Mouse (Mus musculus) kidney, adult 2 months (tissue): ENCODE measurements around the gene Relch. TPM values are rescaled to one million over a fixed set of nuclear protein-coding genes. Genes with fewer than 3 reads are reported as not detected.
A peak's percentile ranks its signal among the peaks of the same experiment; 100 is the strongest.

Source experiments
- DNase-seq: peaks from one replicate; pipeline ENCODE4 v3.0.0; 2021
- H3K27ac ChIP-seq: fragments of 200-500 bp; 2 replicates; pipeline ENCODE4 v1.5.1; 2012; ENCODE audit warnings: low read depth, low read length, control low read depth, inconsistent platforms; ENCODE audit not compliant: insufficient read depth
- H3K27me3 ChIP-seq: fragments of 200-500 bp; replicated peaks from 2 replicates; pipeline ENCODE4 v1.6.1; 2012; ENCODE audit warnings: mild to moderate bottlenecking, moderate library complexity, low read length, inconsistent platforms; ENCODE audit not compliant: control insufficient read depth, insufficient read depth
- H3K36me3 ChIP-seq: fragments of 200-500 bp; 2 replicates; pipeline ENCODE4 v1.6.1; 2012; ENCODE audit warnings: mild to moderate bottlenecking, moderate library complexity, low read length, inconsistent platforms; ENCODE audit not compliant: control insufficient read depth, insufficient read depth
- H3K4me1 ChIP-seq: fragments of 200-500 bp; 2 replicates; pipeline ENCODE4 v1.6.1; 2011; ENCODE audit warnings: low read length; ENCODE audit not compliant: control insufficient read depth, insufficient read depth
- H3K4me3 ChIP-seq: fragments of 200-500 bp; 2 replicates; pipeline ENCODE4 v1.5.1; 2011; ENCODE audit warnings: mild to moderate bottlenecking, low read depth, low read length, control low read depth; ENCODE audit not compliant: insufficient read depth
- CTCF ChIP-seq: fragments of 200-500 bp; conservative IDR thresholded peaks from 2 replicates; pipeline ENCODE4 v1.5.1; 2011; ENCODE audit warnings: low read depth, mild to moderate bottlenecking, control low read depth, low read length, moderate library complexity, mixed read lengths; ENCODE audit not compliant: insufficient read depth, insufficient read length
- POLR2A ChIP-seq: fragments of 200-500 bp; IDR thresholded peaks from one replicate; pipeline ENCODE4 v1.6.1; 2011; ENCODE audit warnings: low read depth, low read length, control low read depth
- WGBS: fragments of 180-500 bp; shearing (Covaris S2); methylation state at CpG from one replicate; pipeline ENCODE4 v1.1.7; 2018; 5-methylcytosine and 5-hydroxymethylcytosine counted together
- polyA plus RNA-seq: library from polyadenylated mRNA; depleted of rRNA; stranded (reverse); fragments of >200 nt; gene quantifications from 2 replicates; pipeline ENCODE4 v1.2.3, GENCODE M21; 2012

The Relch gene
- polyA plus RNA-seq, 1 experiment: 14.3 TPM

- H3K4me3 ChIP-seq: peak within 1 kb of the TSS; percentile 64
- no peaks in the 10 kb centered on the region for H3K4me1 ChIP-seq
- no peak within 1 kb of the TSS for H3K27ac ChIP-seq
- H3K27me3 ChIP-seq: no peaks in the 10 kb centered on the region
- peak; percentile 73 for DNase-seq
- no peaks in the 10 kb centered on the region for H3K36me3 ChIP-seq
- 3% methylated on average over 76 of the region's 77 CpGs for WGBS
- no peak for TF ChIP-seq POLR2A
- TF ChIP-seq CTCF: peak; percentile 49; the same call in 1 of the 2 replicates
Measured at GRCm38 (mm10) chr1:105780457-105781364, 117.0 kb downstream of the Relch start, which contains the start of gene Tnfrsf11a. Gene Tnfrsf11a (plus strand): TSS chr1:105780718.

GRCm38 (mm10) chr1:105781391-105782146, 117.9 kb downstream of the Relch start:
- Histone ChIP-seq H3K4me3 (peak overlapping the region; percentile 64), H3K36me3 (no peaks in the 10 kb centered on the region), H3K27me3 (no peaks in the 10 kb centered on the region), H3K27ac (no peak overlapping the region), H3K4me1 (no peaks in the 10 kb centered on the region)
- TF ChIP-seq POLR2A (no peak), CTCF (no peak)
- peak; percentile 35 for DNase-seq
- 18% methylated on average over 12 of the region's 12 CpGs for WGBS

GRCm38 (mm10) chr1:105784257-105785016, 120.8 kb downstream of the Relch start:
- TF ChIP-seq POLR2A (no peak), CTCF (no peak)
- 70% methylated on average over 5 of the region's 5 CpGs for WGBS
- Histone ChIP-seq H3K36me3 (no peaks in the 10 kb centered on the region), H3K4me3 (no peak overlapping the region), H3K27me3 (no peaks in the 10 kb centered on the region), H3K27ac (0 out of 2 replicates have a peak overlapping the region, but pooled peaks have one; percentile 61), H3K4me1 (no peaks in the 10 kb centered on the region)
- DNase-seq: peak; percentile 41

DNA sequence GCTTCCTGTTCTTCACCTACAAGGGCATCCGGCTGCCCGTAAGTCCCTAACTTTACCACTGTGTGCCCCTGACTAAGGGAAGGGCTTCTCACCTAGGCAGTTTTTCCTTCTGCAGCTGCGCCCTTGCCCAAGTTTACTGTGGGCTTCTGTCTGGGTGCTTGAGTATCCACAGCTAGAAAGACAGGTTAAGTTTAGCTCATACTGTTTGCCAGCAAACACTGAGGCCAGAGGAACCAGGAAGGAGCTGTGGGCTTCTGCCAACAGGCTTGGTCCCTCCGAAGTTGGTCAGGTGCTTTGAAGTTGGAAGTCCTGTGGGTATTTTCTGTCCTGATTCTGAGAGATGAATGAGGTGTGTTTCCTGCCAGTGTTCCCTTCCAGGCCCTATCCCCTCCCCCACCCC, 121.5 kb downstream of the Relch start:
- Histone ChIP-seq H3K36me3 (no peaks in the 10 kb centered on the region), H3K27ac (0 out of 2 replicates have a peak overlapping the region, but pooled peaks have one; percentile 61), H3K4me3 (no peak overlapping the region), H3K27me3 (no peaks in the 10 kb centered on the region), H3K4me1 (no peaks in the 10 kb centered on the region)
- TF ChIP-seq CTCF: no peak
- TF ChIP-seq POLR2A: no peak
- WGBS: 72% methylated on average over 4 of the region's 4 CpGs
- peak; percentile 66 for DNase-seq

GRCm38 (mm10) chr1:105786731-105787357, 123.2 kb downstream of the Relch start:
- H3K27ac ChIP-seq: peak overlapping the region; percentile 55; the same call in 1 of the 2 replicates
- 65% methylated on average over 6 of the region's 6 CpGs for WGBS
- H3K36me3 ChIP-seq: no peaks in the 10 kb centered on the region
- no peak overlapping the region for H3K4me3 ChIP-seq
- H3K4me1 ChIP-seq: 0 out of 2 replicates have a peak, but pooled peaks cover 2% of the 10 kb centered on the region
- peak; percentile 74 for DNase-seq
- no peak for TF ChIP-seq CTCF
- no peaks in the 10 kb centered on the region for H3K27me3 ChIP-seq

- TF ChIP-seq CTCF: no peak
- no peak for TF ChIP-seq POLR2A
- Histone ChIP-seq H3K27ac (no peak overlapping the region), H3K27me3 (no peaks in the 10 kb centered on the region), H3K4me1 (peaks cover 2% of the 10 kb centered on the region; the same call in 1 of the 2 replicates), H3K4me3 (no peak overlapping the region), H3K36me3 (no peaks in the 10 kb centered on the region)
- DNase-seq: no peak
- 82% methylated on average over 3 of the region's 3 CpGs for WGBS
Measured at GRCm38 (mm10) chr1:105790103-105790502, 126.4 kb downstream of the Relch start.
